ENCODE assay signal across 12 mouse cellular contexts in genomic region chr1:135159074-135159473, GRCm38 (mm10). TPM values are rescaled to one million over a fixed set of nuclear protein-coding genes. Genes with fewer than 3 reads are reported as not detected.
DNase-seq lines count a peak whose midpoint lies in the region; ATAC-seq lines count a peak whose summit lies in the region.
"Had no signal": no experiment of that assay in that cellular context is flagged by ENCODE, and none has a peak within 500 bp of the region (broad histone marks: within the 10 kb centered on the region; RNA-seq: fewer than 3 reads in every experiment).

No protein-coding gene starts in this region.

- H3K4me1 ChIP-seq in hindbrain, embryonic 13.5 days (replicated peaks) = peaks cover 19% of the 10 kb centered on the region
- peaks cover 9% of the 10 kb centered on the region for H3K4me1 ChIP-seq in stomach, embryonic 15.5 days

- H3K27ac ChIP-seq in hindbrain, embryonic 13.5 days = peak overlapping the region; percentile 80
- peak overlapping the region; percentile 21; the same call in 1 of the 2 replicates for H3K27ac ChIP-seq in stomach, embryonic 15.5 days

- peaks cover 21% of the 10 kb centered on the region for H3K36me3 ChIP-seq in hindbrain, embryonic 13.5 days
- H3K36me3 ChIP-seq in stomach, embryonic 15.5 days = peaks cover 16% of the 10 kb centered on the region

- H3K9ac ChIP-seq in hindbrain, embryonic 13.5 days = no peak overlapping the region
- H3K9ac ChIP-seq in stomach, embryonic 15.5 days = no peak overlapping the region
- H3K9ac ChIP-seq: lung, embryonic 14.5 days had no signal

- no peaks in the 10 kb centered on the region for H3K27me3 ChIP-seq in hindbrain, embryonic 13.5 days
- H3K27me3 ChIP-seq in stomach, embryonic 15.5 days (replicated peaks) = no peaks in the 10 kb centered on the region

- intact Hi-C loops in left cerebral cortex, postnatal 4 days (cut with DNase I) = no loop called here

- peak; percentile 43 for DNase-seq in right cerebral cortex, adult 18-20 months
- DNase-seq in right cerebral cortex, postnatal 25 days = no peak
- peak; percentile 73 for DNase-seq in left cerebral cortex, postnatal 4 days
- no peak for DNase-seq in c-Kit-positive CD71-positive TER-119-positive erythroid progenitor cells, embryonic 14.5 days (ENCODE audit: low spot score)
- no peak for DNase-seq in kidney, postnatal 4 days
- DNase-seq: heart, postnatal 36 days; lung, embryonic 14.5 days had no signal

- H3K9me3 ChIP-seq in hindbrain, embryonic 13.5 days = no peaks in the 10 kb centered on the region
- no peaks in the 10 kb centered on the region for H3K9me3 ChIP-seq in stomach, embryonic 15.5 days

- no peak overlapping the region for H3K4me3 ChIP-seq in hindbrain, embryonic 13.5 days
- no peak overlapping the region for H3K4me3 ChIP-seq in stomach, embryonic 15.5 days (replicated peaks)
- H3K4me3 ChIP-seq: left cerebral cortex, adult 2 months had no signal

- WGBS in hindbrain, embryonic 13.5 days = 35% methylated on average over 7 of the region's 7 CpGs
- WGBS in stomach, embryonic 15.5 days = 63% methylated on average over 7 of the region's 7 CpGs

- ATAC-seq in hindbrain, embryonic 13.5 days (ENCODE audit: low FRiP score) = peak; percentile 72
- no peak for ATAC-seq in stomach, embryonic 15.5 days (ENCODE audit: insufficient read depth, low FRiP score, low read depth)
- no peak for ATAC-seq in monocyte, adult 5-6 weeks (replicated peaks; ENCODE audit: insufficient number of reproducible peaks, low FRiP score, low TSS enrichment, poor library complexity, severe bottlenecking)

- no peak overlapping the region for H3K4me2 ChIP-seq in hindbrain, embryonic 13.5 days
- no peak overlapping the region for H3K4me2 ChIP-seq in stomach, embryonic 15.5 days
- H3K4me2 ChIP-seq: lung, embryonic 14.5 days had no signal

RNA-seq across cellular contexts. Expression of gene Gpr37l1, which starts 8.4 kb away (rescaled TPM):
- 0.35 and 0.41 TPM in 2 replicates for polyA plus RNA-seq in hindbrain, embryonic 13.5 days (2015; fragmentation: Nextera tagmentation; extraction: Ambion mirVana)
- total RNA-seq in left cerebral cortex, postnatal 4 days (2021) = 10 to 100 TPM; 15.8 to 18.8 TPM
- 0.35 and 0.78 TPM in 2 replicates for polyA plus RNA-seq in stomach, embryonic 15.5 days (2015; fragmentation: Nextera tagmentation; extraction: Ambion mirVana)
- total RNA-seq in monocyte, adult 5-6 weeks (2017) = not detected in 3 replicates
- polyA plus RNA-seq: embryonic facial prominence, embryonic 11.5 days; lung, embryonic 14.5 days had no signal

RNA-seq across cellular contexts. Expression of gene Arl8a, which starts 12.4 kb away (rescaled TPM):
- 284 and 285 TPM in 2 replicates for polyA plus RNA-seq in hindbrain, embryonic 13.5 days (2015; fragmentation: Nextera tagmentation; extraction: Ambion mirVana)
- 100 to 1,000 TPM; 508 to 512 TPM for total RNA-seq in left cerebral cortex, postnatal 4 days (2021)
- 54.9 and 55.4 TPM in 2 replicates for polyA plus RNA-seq in stomach, embryonic 15.5 days (2015; fragmentation: Nextera tagmentation; extraction: Ambion mirVana)
- total RNA-seq in monocyte, adult 5-6 weeks (2017) = 52.6 to 85.7 TPM (median 55.1 TPM) in 3 replicates

RNA-seq across cellular contexts. Expression of gene Ptpn7, which starts 26.6 kb away (rescaled TPM):
- 0.62 and 0.88 TPM in 2 replicates for polyA plus RNA-seq in hindbrain, embryonic 13.5 days (2015; fragmentation: Nextera tagmentation; extraction: Ambion mirVana)
- total RNA-seq in left cerebral cortex, postnatal 4 days (2021) = under 1 TPM; 0.10 to 0.24 TPM
- polyA plus RNA-seq in stomach, embryonic 15.5 days (2015; fragmentation: Nextera tagmentation; extraction: Ambion mirVana) = 2.4 and 3.3 TPM in 2 replicates
- total RNA-seq in monocyte, adult 5-6 weeks (2017) = 25.1 to 87.0 TPM (median 26.0 TPM) in 3 replicates

RNA-seq across cellular contexts. Expression of gene Lgr6, which starts 54.0 kb away (rescaled TPM):
- 0.47 and 0.92 TPM in 2 replicates for polyA plus RNA-seq in hindbrain, embryonic 13.5 days (2015; fragmentation: Nextera tagmentation; extraction: Ambion mirVana)
- total RNA-seq in left cerebral cortex, postnatal 4 days (2021) = 1 to 10 TPM; 1.6 to 2.3 TPM
- polyA plus RNA-seq in stomach, embryonic 15.5 days (2015; fragmentation: Nextera tagmentation; extraction: Ambion mirVana) = 1.6 and 1.8 TPM in 2 replicates
- total RNA-seq in monocyte, adult 5-6 weeks (2017) = 0.10 to 0.32 TPM in 2 of 3 replicates, not detected in the other

Comparison
In these comparisons a context has a peak if more than half of its experiments do, and no peak if none do; other contexts are left out.
1. DNase-seq: peak in right cerebral cortex, adult 18-20 months (single experiment) and left cerebral cortex, postnatal 4 days (single experiment); none in right cerebral cortex, postnatal 25 days (single experiment), c-Kit-positive CD71-positive TER-119-positive erythroid progenitor cells, embryonic 14.5 days (single experiment) and kidney, postnatal 4 days (0 of 2).
2. RNA of gene Gpr37l1, which starts 8.4 kb away (total RNA-seq): 15.8 to 18.8 TPM in left cerebral cortex, postnatal 4 days; not detected in monocyte, adult 5-6 weeks; every median in the first group is over 10 times any median in the second.
3. RNA of gene Ptpn7, which starts 26.6 kb away (total RNA-seq): 25.1 to 87.0 TPM in monocyte, adult 5-6 weeks; 0.10 to 0.24 TPM in left cerebral cortex, postnatal 4 days; every median in the first group is over 10 times any median in the second.